Mouse (Mus musculus) c-Kit-negative CD71-positive TER-119-positive erythroid progenitor cells, embryonic 14.5 days (primary cell): ENCODE measurements around the gene Gm42742.

Source experiments
- DNase-seq: peaks from one replicate; pipeline ENCODE4 v3.0.0-alpha.2; 2013; ENCODE audit warnings: low read depth, low spot score

Gm42742 gene

DNA sequence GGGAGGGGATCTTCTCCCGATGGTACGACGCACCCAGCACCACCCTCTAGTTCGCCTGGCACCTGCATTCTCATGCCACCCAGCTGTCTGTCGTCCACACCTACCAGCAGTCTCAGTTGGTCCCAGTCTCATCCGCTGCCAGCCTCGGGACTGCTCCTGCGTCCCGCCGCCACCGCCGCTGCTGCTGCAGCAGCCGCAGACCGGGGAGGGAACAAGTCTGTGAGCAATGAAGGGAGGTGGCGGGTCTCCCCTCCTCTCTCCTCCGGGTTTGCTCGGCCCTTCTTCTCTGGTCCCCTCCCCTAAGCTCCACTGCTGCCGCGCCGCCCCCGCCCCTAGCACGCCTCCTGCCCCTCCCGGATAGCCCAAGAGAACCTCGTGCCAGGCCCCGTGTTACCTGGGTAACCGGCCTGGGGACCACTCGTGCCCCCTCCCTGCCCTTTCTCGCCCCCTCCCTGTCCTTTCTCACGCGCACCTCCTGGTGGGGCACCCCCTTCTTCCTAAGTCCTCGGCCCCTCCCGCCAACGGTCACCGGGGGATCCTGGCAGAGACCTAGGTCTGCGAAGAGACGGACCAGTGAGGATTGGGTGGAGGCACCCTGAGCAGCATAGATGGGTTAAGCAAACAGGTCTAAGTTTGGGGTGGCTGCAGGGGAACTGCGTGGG is at the start of gene Gm42742, which contains the start of gene Prrt2:
Gene Gm42742, minus strand, starts transcription at position 197 of the 662 bp plus-strand sequence.
Gene Prrt2, minus strand, starts transcription at position 311 of the 662 bp plus-strand sequence.
- DNase-seq = no peak

DNA sequence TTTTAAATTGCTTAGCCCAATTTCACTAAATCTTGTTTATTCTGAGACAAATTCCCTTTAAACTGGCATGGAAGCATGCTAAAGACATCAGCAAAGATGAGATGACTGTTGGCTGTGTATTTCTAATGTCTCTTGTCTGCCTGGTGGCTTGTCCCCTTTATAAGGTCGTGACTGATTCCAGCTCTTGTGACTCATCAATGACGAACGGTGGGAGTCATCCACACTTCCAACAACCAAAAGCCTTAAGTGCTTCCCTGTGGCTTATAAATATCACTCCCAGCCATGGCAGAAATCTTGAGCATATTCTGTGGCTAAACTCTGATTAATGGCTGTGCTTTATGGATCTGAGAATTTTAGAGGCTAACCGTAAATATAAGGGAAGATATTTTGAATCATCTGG is 45.4 kb upstream of the Gm42742 start:
- no peak for DNase-seq

DNA sequence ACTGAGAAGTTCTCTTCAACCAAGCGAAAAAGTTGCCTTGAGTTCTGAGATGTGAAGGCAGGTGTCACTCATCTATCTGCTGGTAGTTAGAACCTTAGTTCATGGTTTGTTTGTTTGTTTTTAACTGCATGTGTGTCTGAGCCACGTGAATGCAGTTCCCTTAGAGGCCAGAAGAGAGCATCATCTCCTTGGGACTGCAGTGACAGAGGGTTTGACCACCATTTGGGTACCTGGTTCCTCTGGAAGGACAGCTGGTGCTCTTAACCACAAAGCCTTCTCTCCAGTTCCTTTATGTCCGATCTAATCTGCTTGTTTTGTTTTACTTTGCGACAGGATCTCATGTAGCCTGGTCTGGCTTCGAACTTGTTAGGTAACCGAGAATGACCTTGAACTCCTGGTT is 44.6 kb upstream of the Gm42742 start:
- DNase-seq = no peak

- no peak for DNase-seq
Measured at GRCm38 (mm10) chr7:127055026-127055585, 34.2 kb upstream of the Gm42742 start.

DNA sequence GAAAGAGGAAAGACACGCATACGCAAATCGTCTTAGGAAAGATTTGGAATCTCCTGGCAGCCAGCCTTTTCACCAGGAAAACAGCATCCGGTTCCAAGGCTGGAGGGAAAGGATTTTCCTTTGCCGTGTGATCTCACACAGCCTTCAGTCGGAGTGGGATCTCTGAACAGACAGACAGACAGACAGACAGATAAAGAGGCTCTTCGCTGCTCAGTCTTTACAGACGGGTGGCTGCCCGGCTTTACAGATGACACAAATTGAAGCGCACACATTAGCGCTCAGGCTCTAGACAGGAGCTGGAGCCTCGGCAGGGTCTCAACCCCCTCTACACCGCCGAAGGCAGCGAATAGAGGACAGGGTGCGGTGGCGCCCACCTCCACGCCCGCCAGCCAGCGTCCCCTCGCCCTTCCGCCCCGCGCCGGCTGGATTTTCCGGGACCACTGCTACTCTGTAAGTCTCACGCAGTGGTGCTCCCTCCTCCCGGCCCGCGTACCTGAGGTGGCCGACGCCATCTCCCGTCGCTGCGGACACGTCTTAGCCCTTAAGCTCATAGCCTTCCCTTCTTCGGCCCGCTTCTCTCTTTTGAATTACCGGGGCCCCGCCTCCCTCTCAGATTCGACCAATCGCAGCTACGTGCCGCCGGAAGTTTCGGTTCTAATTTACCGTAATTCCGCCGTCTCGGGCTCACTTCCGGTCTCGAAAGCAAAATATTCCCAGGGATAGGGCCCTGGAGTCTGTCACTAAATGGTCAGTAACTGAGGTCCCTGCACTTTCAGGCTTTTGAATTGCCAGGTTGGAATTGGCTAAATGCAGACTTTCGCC is 21.2 kb upstream of the Gm42742 start, which contains the start of gene Kif22:
Gene Kif22, minus strand, starts transcription at position 621 of the 822 bp plus-strand sequence.
- DNase-seq = peak; percentile 86

DNA sequence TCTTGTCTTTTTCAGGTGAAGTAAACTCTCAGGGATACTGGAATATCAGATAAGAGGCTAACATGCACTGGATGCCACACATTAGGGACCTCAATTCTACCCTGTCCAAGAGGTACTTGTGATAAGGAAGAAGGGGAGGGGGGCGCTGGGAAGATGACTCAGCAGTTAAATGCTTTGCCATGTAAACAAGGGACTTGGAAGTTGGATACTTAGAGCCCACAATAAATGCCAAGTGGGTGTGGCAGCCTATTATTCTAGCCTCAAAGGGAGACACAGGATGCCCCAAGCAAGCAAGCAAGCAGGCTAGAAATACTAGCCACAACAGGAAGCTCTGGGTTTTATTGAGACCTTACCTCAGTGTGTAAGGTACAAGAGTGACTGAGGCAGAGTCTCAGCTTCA is 10.3 kb upstream of the Gm42742 start:
- no peak for DNase-seq

- DNase-seq = no peak
Measured at GRCm38 (mm10) chr7:127030172-127030571, 9.3 kb upstream of the Gm42742 start.

DNA sequence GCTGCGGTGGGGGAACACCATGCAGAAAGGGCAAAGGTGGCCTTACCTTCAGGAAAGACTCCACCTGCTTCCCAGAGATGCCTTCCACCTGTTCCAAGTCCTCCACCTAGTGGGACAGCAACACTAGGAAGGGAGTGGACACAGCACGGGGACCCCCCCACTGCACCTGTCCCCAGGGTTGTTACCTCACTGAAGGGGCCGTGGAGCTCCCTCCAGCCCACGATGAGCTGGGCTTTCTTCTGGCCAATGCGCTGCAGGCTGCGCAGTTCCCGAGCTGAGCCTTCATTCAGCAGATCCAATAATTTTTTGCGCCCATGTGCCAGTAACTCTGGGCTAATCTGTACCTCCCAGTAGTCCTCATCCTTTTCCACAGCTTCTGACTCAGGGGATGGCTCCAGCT is 7.0 kb upstream of the Gm42742 start:
- DNase-seq = no peak

DNA sequence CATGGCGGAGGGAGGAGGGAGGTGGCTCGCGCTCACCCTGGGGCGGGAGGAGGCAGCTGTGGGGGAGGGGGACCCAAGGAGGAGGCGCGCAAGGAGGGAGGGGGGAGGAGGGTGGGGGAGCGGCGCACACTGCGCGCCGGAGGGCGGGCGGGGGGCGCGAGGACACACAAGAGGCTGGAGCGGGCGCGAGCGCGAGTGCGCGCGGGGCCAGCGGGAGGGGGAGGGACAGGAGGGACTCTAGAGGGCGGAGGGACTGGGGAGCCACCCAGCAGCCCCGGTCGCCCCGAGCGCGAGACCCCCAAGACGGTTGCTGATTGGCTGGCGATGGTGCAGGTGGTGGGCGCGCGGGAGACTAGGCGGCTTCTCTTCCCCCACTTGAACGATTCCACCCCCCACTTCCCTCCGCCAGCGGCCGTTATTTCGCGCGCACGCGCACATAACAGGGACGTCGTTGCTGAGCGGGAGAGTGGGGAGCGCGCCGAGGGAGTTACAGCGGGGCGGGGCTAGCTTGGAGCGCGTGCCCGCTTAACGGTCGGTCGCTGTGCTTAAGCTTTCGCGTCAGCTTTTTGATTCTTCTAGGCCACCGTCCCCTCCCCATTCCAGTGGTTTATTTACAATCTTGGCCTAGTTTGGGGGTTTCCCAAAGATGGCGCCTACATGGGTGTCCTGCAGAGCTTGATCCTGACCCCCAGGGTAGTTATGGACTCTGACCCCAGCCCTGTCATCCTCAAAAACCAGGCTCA is 6.3 kb upstream of the Gm42742 start, which contains the start of gene Maz:
Gene Maz, minus strand, starts transcription at position 54 of the 743 bp plus-strand sequence.
- DNase-seq = peak; percentile 95

GRCm38 (mm10) chr7:127026616-127026983 is 5.7 kb upstream of the Gm42742 start:
- DNase-seq = peak; percentile 54

DNA sequence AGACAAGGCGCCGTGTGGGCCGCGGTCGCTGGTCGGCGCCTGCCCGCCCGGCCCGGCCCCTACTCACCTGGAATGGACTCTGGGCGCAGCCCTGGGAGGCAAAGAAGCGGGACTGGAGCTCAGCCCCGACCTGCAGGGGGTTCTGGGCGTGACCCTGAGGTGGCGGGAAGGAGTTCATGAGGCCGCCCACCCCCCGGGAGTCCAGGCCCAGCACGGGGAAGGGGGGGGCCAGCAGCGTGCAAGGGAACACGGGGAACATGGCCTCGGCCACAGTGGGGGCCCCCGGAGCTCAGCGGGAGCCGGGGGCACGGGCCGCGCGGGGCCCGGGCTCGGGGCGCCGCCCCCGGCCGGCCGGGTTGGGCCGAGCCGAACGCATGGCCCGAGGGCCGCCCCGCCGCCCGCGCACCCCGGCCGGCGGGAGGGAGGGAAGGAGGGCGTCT is 5.3 kb upstream of the Gm42742 start:
- no peak for DNase-seq

- no peak for DNase-seq
Measured at GRCm38 (mm10) chr7:127025556-127026160, 4.8 kb upstream of the Gm42742 start.

- peak; percentile 61 for DNase-seq
Measured at GRCm38 (mm10) chr7:127024755-127025555, 4.1 kb upstream of the Gm42742 start.

DNA sequence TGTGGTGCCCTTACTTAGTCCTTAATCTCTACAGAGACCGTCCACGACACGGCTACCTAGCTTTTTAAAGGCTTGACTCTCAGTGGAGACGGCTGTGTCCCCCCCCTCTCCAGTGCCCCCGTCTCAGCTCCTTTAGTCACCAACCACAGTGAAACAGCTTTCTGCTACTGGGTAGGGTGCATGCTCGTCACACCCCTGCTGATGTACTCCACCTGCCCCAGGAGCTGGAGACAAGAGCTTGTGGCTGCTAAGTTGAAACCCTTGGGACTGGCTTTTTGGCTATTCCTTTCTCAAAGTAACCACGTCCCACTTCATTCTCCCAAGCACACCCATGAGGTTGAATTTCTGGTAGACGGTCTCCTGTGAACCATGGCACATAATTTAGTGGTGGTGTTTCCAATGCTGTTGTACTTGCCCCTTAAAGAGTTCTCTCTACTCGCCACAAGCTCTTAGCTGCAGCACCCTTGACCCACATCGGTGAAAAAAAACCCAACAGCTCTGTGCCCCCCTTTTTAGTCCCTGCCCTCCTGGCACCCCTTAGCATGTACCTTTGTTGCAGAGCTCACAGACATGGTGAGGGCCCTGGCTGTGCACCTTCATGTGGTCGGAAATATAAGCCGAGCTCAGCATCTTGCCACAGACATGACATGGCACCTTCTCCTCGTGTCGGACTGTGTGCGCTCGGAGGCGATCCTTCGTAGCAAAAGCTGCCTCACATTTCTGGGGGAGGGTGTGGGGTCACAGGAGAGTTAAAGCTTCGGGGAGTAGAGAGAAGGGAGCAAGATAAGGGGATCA is 3.2 kb upstream of the Gm42742 start:
- DNase-seq = no peak

DNA sequence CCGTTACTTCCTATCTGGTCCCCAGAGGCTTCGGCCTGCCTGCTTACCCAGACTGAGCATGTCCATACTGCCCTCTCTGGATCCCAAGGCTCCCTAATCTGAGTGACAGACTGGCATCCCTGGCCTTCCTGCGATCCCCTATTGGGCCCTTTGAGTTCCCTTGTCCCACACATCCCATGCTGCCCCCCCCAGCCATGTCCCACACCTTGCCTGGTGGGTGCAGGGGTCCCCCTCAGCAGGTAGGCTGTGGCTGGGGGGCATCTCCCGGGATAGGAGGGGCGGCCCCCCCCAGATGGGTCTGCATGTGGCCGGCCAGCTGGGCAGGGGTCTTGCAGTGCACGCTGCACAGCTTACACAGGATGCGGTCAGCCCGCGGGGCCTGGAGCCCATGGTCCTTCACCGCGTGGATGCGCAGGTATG is 2.4 kb upstream of the Gm42742 start:
- no peak for DNase-seq

GRCm38 (mm10) chr7:127022528-127023271 is 1.8 kb upstream of the Gm42742 start:
- DNase-seq = no peak

DNA sequence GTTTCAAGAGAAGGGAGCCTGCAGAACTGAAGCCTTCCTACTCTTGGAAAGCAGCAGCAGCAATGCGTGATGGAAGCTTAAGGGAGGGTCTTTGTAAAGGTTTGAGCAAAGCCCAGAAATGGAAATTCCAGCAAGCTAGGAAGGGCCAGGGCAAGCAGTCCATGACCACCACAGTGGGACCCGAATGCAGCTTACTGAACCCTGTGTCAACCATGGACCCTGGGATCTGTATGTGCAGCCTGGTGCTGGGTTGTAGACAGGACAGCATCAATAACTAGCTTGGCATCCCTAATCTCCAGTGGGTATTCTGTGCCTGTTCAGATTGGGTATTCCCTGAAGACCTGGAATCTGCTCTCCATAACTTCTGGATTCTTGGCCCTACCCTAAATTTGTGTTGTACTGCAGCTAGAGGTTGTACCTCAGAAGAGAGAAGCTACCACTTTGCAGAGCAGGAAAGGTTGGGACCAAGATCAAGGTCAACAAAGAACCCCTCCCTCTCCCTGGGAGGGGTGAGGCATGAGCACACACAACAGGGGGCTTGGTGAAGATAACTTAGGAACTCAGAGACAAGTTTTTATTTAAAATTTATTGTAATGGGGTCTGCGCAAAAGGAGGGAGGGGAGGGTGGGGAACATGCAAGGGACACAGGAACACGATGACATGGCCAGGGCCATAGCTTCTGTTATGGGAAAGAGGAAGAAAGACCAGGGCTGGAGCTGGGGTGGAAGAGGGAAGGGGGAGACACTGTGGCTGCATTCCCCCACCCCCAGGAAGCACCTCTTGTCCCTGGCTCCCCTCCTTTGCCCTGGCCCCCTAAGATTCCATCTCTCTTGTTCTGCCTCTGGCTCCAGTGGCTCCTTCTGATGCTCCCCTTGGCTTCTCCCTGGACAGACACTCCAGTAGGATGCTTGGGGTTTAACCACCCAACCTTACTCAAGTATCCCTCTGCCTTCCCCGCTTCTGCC is 948 bp upstream of the Gm42742 start:
- no peak for DNase-seq

DNA sequence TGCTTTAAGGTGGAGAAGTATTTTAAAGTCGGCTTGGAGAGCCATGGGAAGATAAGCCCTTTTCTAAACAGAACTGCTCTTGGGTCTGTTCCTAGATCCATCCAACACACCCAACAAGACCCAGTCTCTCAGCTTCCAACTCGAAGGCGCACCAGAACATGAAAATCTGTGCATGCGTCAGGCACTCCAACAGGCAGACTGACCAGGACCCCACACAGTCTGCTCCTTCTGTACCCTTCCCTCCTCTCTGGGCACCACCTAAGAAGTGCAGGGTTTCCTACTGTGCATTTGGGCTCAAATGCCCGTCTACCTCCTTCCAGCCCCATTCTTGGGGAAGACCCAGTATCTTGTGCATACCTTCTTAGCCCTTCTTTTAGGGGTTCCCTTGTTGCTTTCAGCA is 406 bp downstream of the Gm42742 start:
- no peak for DNase-seq
